Mouse (Mus musculus) layer of hippocampus, postnatal 36 days (tissue): ENCODE results near the gene Hecw2. TPM values are rescaled to one million over a fixed set of nuclear protein-coding genes. Genes with fewer than 3 reads are reported as not detected.

ENCODE experiments used
- DNase-seq, 2 experiments: peaks; one replicate each; pipeline ENCODE4 v3.0.0; 2022
- total RNA-seq, 2 experiments: library from RNA; stranded (reverse); gene quantifications; 2 replicates each; pipeline ENCODE4 v1.2.3; 2021

The Hecw2 gene
- 10 to 100 TPM; 19.2 to 20.5 TPM for total RNA-seq

- peak; percentile 44 to 58 for DNase-seq
These were observed at the start of gene Hecw2 for GRCm38 (mm10) chr1:54194954-54195305. Gene Hecw2 (minus strand): TSS chr1:54195168.

- DNase-seq, result no peak
These were observed 47.8 kb upstream of the Hecw2 start for GRCm38 (mm10) chr1:54242722-54243121.

GRCm38 (mm10) chr1:54220273-54220672 lies 25.3 kb upstream of the Hecw2 start:
- no peak for DNase-seq

- peak; percentile 71 to 72 for DNase-seq
These were observed 600 bp downstream of the Hecw2 start for GRCm38 (mm10) chr1:54194183-54194953.

- no peak for DNase-seq
These were observed 1.7 kb downstream of the Hecw2 start for GRCm38 (mm10) chr1:54193191-54193770.

- no peak for DNase-seq
These were observed 7.4 kb downstream of the Hecw2 start for GRCm38 (mm10) chr1:54187579-54187978.

- DNase-seq, result no peak
These were observed 8.6 kb downstream of the Hecw2 start for GRCm38 (mm10) chr1:54186347-54186746.

GRCm38 (mm10) chr1:54180663-54181062 lies 14.3 kb downstream of the Hecw2 start:
- no peak for DNase-seq

- no peak for DNase-seq
These were observed 15.8 kb downstream of the Hecw2 start for GRCm38 (mm10) chr1:54179179-54179578.

- DNase-seq, result no peak
These were observed 18.4 kb downstream of the Hecw2 start for GRCm38 (mm10) chr1:54176592-54176991.

- no peak for DNase-seq
These were observed 27.0 kb downstream of the Hecw2 start for GRCm38 (mm10) chr1:54168014-54168413.

- no peak for DNase-seq
These were observed 35.4 kb downstream of the Hecw2 start for GRCm38 (mm10) chr1:54159531-54159930.

- DNase-seq, result no peak
These were observed 41.7 kb downstream of the Hecw2 start for GRCm38 (mm10) chr1:54153216-54153786.

- DNase-seq, result no peak
These were observed 49.9 kb downstream of the Hecw2 start for GRCm38 (mm10) chr1:54145106-54145505.

- DNase-seq, result no peak
These were observed 61.0 kb downstream of the Hecw2 start for GRCm38 (mm10) chr1:54133802-54134436.

GRCm38 (mm10) chr1:54128714-54129431 lies 66.1 kb downstream of the Hecw2 start:
- peak in 1 of 2 experiments; percentile 5 for DNase-seq

- no peak for DNase-seq
These were observed 67.8 kb downstream of the Hecw2 start for GRCm38 (mm10) chr1:54126991-54127742.

GRCm38 (mm10) chr1:54122551-54122950 lies 72.4 kb downstream of the Hecw2 start:
- DNase-seq, result no peak

GRCm38 (mm10) chr1:54121071-54121730 lies 73.8 kb downstream of the Hecw2 start:
- DNase-seq, result no peak

- no peak for DNase-seq
These were observed 75.2 kb downstream of the Hecw2 start for GRCm38 (mm10) chr1:54119638-54120320.
